Mouse (Mus musculus) kidney, adult 18-20 months (tissue): ENCODE results near the gene Olfr284.

ENCODE experiments used
- DNase-seq: peaks from one replicate; pipeline ENCODE4 v3.0.0; 2021

Gene Olfr284

DNA sequence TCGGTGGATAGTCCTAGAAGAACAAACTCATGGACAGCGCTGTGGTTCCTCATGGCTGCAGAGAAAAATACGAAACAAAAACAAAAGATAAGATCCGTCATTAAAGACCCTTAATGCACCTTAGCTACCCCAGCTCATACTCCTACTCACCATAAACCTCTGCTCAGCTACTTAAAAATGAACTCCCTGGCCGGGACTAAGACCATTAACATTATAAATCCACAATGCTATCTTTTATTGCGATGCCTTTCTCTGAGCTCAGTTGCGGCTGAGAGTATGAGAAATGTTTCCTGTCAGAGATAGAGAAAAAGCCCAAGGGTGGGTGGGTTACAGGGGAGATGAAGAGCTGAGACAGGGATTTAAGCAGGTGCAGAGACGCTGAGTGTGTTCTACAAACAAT is at the start of gene Olfr284:
Gene Olfr284 (minus strand): TSS at position 101 of the 400 bp plus-strand sequence.
- no peak for DNase-seq

DNA sequence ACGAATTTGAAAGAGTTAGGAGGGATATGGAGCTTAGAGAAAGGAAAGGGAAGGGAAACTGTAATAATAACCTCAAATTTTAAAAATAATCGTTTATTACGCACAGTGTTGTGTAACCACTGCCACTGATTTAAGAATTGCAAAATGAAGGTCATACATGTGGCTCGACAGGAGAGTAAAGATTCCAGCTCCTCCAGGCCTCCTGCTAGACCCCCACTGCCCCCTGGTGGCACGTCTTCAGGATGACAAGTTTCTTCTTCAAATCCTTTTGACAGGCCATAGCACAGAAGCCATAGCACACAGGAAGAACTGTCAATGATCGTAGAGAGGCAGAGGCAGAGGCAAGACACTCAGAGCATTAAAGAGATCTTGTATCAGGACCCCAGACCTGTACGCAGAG is 49.0 kb upstream of the Olfr284 start:
- peak; percentile 63 for DNase-seq

- DNase-seq: no peak
Measured at GRCm38 (mm10) chr15:98387621-98388020, 46.8 kb upstream of the Olfr284 start.

DNA sequence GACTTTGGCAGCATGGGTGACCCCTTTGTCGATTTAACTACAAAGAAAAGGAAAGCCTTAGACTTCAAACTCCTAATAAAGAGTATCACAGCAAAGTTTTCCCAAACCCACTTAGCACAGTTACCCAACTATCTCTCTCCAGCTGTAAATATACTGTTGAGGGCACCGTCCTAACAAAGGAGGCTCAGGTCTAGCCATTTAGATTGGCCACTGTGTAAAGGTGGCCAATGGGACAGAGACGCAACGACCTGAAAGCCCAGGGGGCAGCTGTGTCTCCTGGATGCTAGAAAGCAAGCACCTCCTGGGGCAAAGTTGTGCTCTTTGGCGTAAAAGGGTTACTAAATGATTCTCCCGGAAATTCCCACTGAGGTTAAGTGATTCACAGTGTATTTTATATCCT is 40.1 kb upstream of the Olfr284 start, which contains the start of gene Olfr283:
Gene Olfr283 (minus strand): TSS at position 101 of the 400 bp plus-strand sequence.
- no peak for DNase-seq

DNA sequence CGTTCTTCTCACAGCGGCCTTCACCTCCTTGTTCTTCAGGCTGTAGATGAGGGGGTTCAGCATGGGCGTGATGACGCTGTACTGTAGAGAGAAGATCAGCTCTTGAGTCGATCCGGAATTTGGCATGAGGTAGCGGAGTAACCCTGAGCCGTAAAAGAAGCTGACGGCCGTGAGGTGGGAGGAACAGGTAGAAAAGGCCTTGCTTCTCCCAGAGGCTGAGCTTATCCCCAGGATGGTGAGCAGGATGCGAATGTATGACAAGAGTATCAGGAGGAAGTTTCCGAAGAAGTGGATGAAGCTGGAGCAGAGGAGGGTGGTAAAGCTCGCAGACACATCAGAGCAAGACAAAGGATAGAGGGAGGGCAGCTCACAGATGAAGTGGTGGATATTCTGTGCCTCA is 37.4 kb upstream of the Olfr284 start:
- no peak for DNase-seq

- no peak for DNase-seq
Measured at GRCm38 (mm10) chr15:98317177-98317724, 23.5 kb downstream of the Olfr284 start, which contains the start of gene Olfr285. Olfr285 (minus strand) TSS chr15:98317353.

- no peak for DNase-seq
Measured at GRCm38 (mm10) chr15:98315703-98316102, 25.1 kb downstream of the Olfr284 start.

GRCm38 (mm10) chr15:98295628-98296551 is 44.9 kb downstream of the Olfr284 start, which contains the start of gene Zfp641:
Zfp641 (minus strand) TSS chr15:98296161.
- peak; percentile 54 for DNase-seq

DNA sequence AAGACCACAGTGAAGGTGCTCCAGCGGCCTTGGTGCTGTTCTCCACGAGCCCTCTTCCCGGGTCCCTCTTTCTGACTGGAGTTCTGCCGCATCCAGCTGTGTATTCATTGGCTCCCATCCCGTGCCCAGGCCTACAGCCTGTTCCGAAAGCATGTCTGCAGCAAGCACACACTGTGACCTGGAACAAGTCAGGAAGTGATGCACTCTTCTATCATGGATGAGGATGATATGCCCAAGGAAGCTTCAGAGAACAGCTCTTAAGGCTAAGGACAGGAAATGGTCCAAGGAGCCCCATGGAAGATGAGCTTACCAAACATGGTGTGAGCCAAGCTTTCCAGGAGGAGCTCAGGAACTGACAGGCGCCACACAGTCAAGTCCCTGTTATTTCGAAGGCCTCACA is 47.1 kb downstream of the Olfr284 start:
- DNase-seq: no peak
